Mouse (Mus musculus): ENCODE data around the gene Sobp.

GRCm38 (mm10) chr10:43171106-43171505 lies 3.2 kb downstream of the Sobp start:
- TF ChIP-seq CTCF (IDR thresholded peaks at IDR 0.05; ENCODE audit: borderline replicate concordance, insufficient read depth, low read depth, low read length): no peak
- no peak for TF ChIP-seq POLR2A (IDR thresholded peaks at IDR 0.05; ENCODE audit: borderline replicate concordance, insufficient read depth, low read length)

Measured in cerebellum, adult 2 months (tissue).